Mouse (Mus musculus) left cerebral cortex, adult 8-10 months (tissue): Measurements from ENCODE around the gene Socs7. TPM values are rescaled to one million over a fixed set of nuclear protein-coding genes. Genes with fewer than 3 reads are reported as not detected.
"Not testable (repeated sequence)": the region's sequence is repeated elsewhere in the genome, so short reads cannot be mapped to it uniquely, and the experiment has no call there.

Source experiments
- DNase-seq, 2 experiments: peaks; one replicate each; pipeline ENCODE4 v3.0.0; 2022; ENCODE audit warnings: low spot score in 2 of 2
- total RNA-seq, 4 experiments: library from RNA; stranded (reverse); gene quantifications; 2 replicates each; pipeline ENCODE4 v1.2.4; 2022

Socs7 gene
- total RNA-seq, result 10 to 100 TPM; 70.3 to 77.2 (median 75.1) TPM

DNA sequence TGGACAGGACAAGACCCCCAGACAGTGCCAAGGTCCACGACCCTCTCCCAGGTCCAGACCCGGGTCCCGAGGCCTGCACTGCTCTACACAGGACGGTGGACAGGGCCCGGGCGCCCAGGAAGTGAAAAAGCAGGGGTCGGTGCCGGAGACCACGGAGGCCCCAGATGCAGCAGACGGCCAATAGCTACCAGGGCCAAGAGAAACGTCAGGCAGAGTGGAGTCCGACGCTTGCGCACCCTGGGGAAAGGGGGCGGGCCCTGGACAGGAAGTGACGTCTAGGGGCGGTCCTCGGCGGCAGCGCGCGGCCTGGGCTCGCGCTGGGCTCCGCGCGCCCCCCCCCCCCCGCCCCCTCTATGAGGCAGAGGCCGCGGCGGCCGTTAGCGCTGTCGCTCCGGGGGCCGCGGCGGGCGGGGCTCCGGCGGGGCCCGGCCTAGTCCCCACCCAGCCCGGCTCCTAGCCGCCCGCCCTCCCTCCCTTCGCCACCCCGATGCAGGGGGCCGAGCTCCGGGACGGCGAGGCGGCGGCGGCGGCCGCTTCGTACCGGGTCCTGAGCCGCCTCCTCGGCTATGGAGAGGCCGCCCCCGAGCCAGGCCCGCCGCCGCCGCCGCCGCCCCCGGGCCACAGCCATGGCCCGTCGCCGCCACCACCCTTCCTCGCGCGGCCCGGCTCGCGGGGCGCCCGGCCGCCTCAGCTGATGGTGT is at the start of gene Socs7:
Gene Socs7 (plus strand): TSS at position 604 of the 701 bp plus-strand sequence.
- DNase-seq, result peak; percentile 80 to 93

DNA sequence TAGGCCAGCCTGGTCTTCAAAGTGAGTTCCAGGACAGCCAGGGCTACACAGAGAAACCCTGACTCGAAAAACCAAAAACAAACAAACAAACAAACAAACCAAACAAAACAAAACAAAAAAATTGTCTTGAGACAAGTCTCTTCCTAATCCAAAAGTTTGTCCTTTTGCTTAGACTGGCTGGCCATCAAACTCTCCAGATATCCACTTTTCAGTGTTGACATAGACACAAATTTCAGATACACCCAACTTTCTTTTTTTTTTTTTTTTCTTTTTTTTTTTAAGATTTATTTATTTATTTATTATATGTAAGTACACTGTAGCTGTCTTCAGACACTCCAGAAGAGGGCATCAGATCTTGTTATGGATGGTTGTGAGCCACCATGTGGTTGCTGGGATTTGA is 49.5 kb upstream of the Socs7 start:
- DNase-seq, result not testable (repeated sequence)

- DNase-seq, result no peak
These were observed 48.2 kb upstream of the Socs7 start for GRCm38 (mm10) chr11:97314110-97314509.

- DNase-seq, result no peak
These were observed 47.4 kb upstream of the Socs7 start for GRCm38 (mm10) chr11:97314751-97315503.

DNA sequence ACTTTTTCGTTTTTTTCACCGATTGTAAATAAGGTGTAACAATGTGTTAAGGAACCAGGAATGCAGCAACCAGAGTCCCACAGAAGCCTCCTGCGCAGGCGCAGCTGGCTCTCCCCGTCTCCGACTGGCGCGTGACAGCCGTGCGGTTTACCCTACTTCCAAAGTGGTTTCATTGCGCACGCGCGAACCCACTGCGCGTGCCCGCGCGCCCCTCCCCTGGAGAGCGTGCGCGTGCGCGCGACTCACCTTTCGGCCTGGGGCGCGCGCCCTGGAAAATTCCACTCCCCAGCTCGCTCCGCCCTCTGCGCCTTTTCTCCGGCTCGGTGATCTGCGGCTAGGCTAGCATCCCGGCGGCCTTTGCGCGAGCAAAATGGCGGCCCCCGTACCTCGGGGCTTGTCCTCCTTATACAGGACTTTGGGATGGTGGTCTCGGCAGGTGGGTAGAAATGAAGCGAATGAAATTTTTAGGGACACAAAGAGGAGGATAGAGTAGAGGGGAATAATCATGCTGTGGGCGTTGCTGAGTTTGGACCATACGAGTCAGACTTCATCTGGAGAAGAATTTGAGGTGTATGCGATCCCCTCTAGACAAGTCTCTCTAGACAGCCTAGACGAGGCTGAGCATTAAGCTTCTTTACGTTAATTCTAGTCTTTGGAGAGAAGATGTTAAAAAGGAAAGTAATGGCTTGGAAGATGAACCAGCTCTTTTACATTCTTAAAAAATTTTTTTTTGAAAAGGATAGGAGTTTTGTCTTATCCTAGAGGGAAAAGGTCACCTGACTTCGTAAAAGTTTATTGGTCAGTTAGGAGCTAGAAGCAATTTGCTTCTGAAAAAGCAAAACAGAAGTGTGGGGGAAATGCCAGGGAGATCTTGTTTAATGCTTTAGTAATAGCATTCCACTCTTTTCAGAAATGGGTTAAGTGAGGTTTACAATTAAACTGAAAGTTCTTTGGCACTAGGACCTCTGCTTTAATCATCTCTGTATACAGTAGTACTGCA is 46.5 kb upstream of the Socs7 start, which contains the start of gene Mrpl45:
Gene Mrpl45 (plus strand): TSS at position 213 of the 1,000 bp plus-strand sequence.
- peak; percentile 96 to 97 for DNase-seq

DNA sequence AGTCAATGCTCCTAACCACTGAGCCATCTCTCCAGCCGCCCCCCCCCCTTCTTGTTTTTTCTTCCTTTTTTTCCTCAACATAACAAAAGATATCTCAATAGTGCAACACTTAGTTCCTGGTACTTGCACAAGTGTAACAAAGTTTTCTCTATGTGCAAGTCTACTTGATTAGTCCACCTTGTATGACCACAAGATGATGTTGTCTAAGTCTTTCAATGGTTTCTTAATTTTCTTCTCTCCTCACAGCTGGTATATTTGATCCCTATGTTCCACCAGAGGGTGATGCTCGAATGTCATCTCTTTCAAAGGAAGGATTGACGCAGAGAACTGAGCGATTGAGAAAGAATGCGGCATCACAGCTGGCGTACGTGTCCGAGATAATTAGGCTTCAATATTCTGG is 41.2 kb upstream of the Socs7 start:
- DNase-seq, result no peak

DNA sequence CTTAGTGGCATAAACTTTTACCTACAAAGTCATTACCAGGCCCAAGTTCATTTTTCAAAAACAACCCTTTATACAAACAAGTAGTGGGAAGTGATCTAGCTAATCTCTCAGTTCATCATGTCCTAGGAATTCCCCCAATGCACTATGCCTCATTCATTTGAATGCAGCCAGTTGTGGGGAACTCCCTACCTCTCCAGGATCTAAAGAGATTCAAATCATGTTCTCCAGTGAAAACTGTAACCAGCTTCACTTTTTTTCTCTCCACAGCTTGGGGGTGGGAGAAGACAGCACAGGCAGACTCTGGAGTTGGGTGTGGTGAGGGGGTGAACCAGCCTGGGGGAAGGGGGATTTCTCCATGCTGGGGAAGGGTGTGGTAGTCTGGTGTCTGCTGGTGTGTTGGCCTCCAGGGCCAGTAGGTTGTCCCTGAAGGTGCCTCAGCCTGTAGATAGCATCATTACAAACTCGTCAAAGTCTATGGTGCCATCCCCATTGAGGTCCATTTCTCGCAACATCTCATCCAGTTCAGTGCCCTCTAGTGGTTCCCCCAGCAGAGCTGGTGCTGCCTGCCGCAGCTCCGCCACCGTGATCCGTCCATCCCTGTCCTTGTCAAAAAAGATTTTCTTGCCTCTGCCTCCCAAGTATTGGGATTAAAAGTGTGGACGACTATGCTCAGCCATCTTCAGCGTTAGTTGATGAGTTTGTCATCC is 40.3 kb upstream of the Socs7 start:
- DNase-seq, result not testable (repeated sequence)

DNA sequence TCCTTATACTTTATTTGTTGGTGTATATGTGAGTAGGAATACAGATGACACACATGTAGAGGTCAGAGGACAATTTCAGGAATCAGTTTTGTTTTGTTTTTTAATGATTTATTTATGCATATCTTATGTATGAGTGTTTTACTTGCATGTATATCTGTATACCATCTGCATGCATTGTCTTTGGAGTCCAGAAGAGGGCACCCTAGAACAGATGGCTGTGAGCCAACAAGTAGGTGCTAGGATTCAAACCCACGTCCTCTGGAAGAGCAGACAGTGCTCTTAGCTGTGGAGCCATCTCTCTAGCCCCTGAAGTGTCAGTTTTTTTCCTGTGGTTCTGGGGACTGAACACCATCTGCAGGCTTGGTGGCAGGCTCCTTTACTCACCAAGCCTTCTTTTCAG is 37.1 kb upstream of the Socs7 start:
- no peak for DNase-seq

DNA sequence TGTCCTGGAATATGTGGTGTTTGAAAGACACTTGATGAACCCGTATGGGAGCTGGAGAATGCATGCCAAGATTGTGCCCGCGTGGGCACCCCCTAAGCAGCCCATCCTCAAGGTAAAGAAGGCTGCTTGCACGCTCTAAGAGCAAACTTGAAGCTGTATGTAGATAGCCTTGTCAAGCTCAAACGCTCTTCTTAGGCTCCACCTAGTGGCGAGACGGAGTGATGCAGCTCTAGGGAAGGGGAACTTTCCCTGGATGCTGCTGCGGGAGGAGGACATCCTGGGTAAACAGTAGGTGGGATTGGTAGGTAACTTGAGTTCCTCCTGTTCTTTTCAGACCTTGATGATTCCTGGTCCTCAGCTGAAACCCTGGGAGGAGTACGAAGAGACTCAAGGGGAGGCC is 34.2 kb upstream of the Socs7 start:
- DNase-seq, result peak in 1 of 2 experiments; percentile 52

- DNase-seq, result no peak
These were observed 32.0 kb upstream of the Socs7 start for GRCm38 (mm10) chr11:97330315-97330714.

DNA sequence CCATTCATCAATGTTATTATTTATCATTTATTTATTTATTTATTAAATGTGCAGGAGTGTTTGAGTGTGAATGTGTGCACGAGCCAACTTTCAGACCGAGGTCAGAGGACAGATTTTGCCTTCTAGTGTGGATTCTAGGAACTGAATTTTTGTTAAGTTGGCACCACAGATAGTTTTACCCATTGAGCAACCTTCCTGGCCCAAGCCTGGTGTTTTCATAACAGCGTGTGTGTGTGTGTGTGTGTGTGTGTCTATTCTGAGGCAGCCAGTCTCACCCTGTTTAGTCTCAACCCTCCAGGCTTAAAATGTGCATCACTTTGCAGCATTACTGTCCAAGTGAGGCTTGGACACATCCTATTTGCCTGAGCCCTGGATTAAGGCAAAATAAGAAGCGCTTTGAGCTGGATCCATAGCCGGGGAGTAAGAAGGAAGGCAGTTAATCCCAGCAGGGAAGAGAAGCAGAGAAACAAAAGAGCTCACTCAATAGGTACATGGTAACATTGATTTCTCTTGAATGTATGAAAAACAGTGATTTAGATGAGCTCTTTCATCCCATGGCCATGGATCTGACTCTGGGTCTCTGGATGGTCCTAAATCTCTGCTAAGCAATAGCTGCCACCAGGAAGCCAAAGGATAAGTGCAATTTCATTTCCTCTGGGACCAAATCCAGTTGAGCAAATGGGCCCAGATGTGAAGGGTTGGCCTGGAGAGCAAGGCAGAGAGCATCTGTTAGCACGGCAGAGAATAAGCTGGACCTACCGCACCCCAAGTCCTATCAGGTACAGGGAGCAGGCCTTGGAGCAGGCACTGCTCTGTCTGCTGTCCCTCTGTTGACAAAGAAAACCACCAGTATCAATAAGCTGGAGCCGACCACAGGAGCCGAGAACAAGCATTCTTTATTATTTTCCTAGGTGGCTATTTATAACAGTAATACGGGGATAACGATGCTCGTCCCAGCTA is 30.8 kb upstream of the Socs7 start:
- no peak for DNase-seq

GRCm38 (mm10) chr11:97333044-97333443 is 29.3 kb upstream of the Socs7 start:
- no peak for DNase-seq

- no peak for DNase-seq
These were observed 28.5 kb upstream of the Socs7 start for GRCm38 (mm10) chr11:97333896-97334295.

DNA sequence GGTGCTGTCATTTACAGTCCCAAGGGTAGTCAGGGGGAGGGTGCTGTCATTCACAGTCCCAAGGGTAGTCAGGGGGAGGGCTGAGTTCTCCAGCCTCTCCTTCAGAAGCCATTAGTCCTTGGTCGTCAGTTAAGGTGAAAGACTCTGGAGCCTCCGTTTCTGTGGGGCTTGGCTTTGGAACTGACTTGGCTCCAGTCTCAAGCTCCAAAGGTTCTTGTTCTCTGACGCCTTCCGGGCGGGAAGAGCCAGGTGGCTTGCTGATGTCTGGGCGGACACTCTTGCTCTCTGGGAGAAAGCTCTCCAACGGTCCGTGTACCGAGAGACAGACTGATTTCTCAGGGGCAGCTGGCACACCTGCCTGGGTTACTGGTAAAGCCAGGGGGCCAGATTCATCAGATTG is 28.0 kb upstream of the Socs7 start:
- DNase-seq, result no peak

DNA sequence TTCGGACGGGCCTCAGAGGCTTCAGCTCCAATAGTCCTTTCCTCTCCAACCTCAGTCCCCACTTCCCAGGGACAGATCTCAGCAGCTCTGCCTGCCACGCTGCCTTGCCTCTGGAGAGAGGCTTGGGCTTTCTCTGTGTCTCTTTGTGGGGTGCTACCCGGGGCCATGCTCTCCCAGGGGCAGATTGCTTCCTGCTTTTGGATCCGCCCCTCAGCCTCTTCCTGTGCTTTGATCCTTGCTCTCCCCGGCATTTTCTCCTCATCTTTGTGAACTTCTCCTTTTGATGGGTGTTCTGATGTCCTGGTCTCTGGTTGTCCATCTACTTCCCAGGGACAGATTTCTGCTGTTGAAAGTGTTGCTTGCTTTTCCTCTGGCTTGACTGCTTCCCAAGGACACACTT is 26.1 kb upstream of the Socs7 start:
- DNase-seq, result no peak

- no peak for DNase-seq
These were observed 25.5 kb upstream of the Socs7 start for GRCm38 (mm10) chr11:97336751-97337345.

DNA sequence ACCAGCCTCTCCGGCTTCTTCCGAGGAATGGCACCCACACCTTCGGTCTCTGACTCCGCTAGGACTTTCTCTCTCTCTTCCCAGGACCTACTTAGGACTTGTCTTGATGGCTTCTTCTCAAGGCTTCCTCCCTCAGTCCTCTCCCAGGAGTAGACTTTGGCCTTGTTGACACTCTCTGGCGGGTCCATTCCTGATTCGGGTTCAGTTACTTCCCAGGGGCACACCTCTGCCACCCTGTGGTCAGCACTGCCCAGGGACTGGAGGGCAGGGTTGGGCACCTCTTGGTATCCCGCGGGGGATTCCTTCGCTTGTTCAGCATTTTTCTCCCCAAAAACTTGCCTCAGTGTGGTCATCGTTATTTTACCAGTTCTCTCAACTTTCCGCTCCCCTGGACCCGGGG is 25.0 kb upstream of the Socs7 start:
- no peak for DNase-seq

GRCm38 (mm10) chr11:97338302-97338976 is 23.9 kb upstream of the Socs7 start:
- no peak for DNase-seq

GRCm38 (mm10) chr11:97338977-97339315 is 23.4 kb upstream of the Socs7 start:
- no peak for DNase-seq
